Mouse (Mus musculus) neural tube, embryonic 12.5 days (tissue): ENCODE measurements at regions not wholly inside any gene's neighbourhood (a gene's known extent, or its start where the extent isn't known, plus 50 kb on each side); places are given as distances from the start of the nearest gene placed in this dataset.
A peak's percentile ranks its signal among the peaks of the same experiment; 100 is the strongest.

Source experiments
- ATAC-seq: fragments of 200-750 bp; cut with Nextera tagmentation; 2 replicates; pipeline ENCODE4 v1.8.0; 2017; ENCODE audit warnings: low read depth, mild to moderate bottlenecking, moderate TSS enrichment, moderate library complexity; ENCODE audit not compliant: low FRiP score
- H3K27ac ChIP-seq: fragments of 300-500 bp; sonication (generic); 2 replicates; pipeline ENCODE4 v1.5.1; 2016
- H3K27me3 ChIP-seq: fragments of 300-500 bp; sonication (generic); replicated peaks from 2 replicates; pipeline ENCODE4 v1.6.1; 2016; ENCODE audit warnings: mild to moderate bottlenecking
- H3K36me3 ChIP-seq: fragments of 300-500 bp; sonication (generic); 2 replicates; pipeline ENCODE4 v1.6.1; 2016; ENCODE audit warnings: mild to moderate bottlenecking
- H3K4me1 ChIP-seq: fragments of 300-500 bp; sonication (generic); 2 replicates; pipeline ENCODE4 v1.6.1; 2016
- H3K4me2 ChIP-seq: fragments of 300-500 bp; sonication (generic); replicated peaks from 2 replicates; pipeline ENCODE4 v1.6.1; 2016; ENCODE audit warnings: mild to moderate bottlenecking
- H3K4me3 ChIP-seq: fragments of 300-500 bp; sonication (generic); 2 replicates; pipeline ENCODE4 v1.5.1; 2016
- H3K9ac ChIP-seq: fragments of 300-500 bp; sonication (generic); 2 replicates; pipeline ENCODE4 v1.6.1; 2016; ENCODE audit warnings: mild to moderate bottlenecking
- H3K9me3 ChIP-seq: fragments of 300-500 bp; sonication (generic); 2 replicates; pipeline ENCODE4 v1.6.1; 2016; ENCODE audit warnings: mild to moderate bottlenecking
- WGBS: fragments of 180-500 bp; shearing (Covaris S2); methylation state at CpG from one replicate; pipeline ENCODE4 v1.1.7; 2016; 5-methylcytosine and 5-hydroxymethylcytosine counted together

DNA sequence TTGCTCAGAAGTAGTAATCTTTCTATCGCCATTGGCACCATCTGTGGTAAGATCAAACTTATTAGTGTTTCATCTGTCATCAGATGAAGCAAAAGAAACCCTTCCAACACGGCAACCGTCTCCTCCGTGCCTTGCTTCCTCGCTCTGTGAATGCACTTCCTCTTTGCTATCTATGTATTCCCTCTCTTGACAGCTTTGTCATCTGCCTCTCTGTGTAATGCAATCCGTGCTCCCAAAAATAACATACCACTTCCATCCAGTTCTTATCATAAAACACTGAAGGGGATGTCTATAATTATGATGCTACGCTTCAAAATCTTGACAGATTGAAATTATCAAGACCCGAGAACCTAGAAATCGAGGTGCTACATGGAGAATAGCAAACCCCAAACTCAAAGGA is 123.2 kb downstream of the Cartpt start:
- no peak overlapping the region for H3K9ac ChIP-seq
- H3K4me1 ChIP-seq = peaks cover 16% of the 10 kb centered on the region
- no peak for ATAC-seq
- H3K9me3 ChIP-seq = no peaks in the 10 kb centered on the region
- H3K27me3 ChIP-seq = no peaks in the 10 kb centered on the region
- H3K36me3 ChIP-seq = no peaks in the 10 kb centered on the region
- no peak overlapping the region for H3K4me2 ChIP-seq
- WGBS = 92% methylated on average over 9 of the region's 9 CpGs
- H3K27ac ChIP-seq = no peak overlapping the region
- H3K4me3 ChIP-seq = no peak overlapping the region

DNA sequence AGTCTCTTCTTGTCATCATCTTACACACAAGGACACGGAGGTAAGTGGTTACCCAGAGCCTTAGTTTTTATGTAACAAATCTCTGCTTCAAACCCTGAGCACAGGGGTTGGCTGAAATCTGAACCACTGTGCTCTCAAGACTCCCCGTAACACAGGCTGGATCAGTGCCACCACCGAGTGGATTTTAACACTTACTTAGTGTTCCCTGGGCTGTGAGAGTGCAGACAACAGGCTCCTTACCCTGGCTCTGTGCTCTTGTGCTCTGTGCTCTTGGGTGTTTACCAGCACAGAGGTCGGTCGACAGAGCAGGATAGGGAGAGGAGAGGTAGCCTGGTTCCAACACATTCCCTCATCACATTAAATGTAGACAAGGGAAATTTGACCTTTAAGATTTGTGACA is 134.9 kb downstream of the Cartpt start:
- no peak overlapping the region for H3K4me3 ChIP-seq
- H3K9ac ChIP-seq = no peak overlapping the region
- WGBS = 64% methylated on average over 5 of the region's 5 CpGs
- no peaks in the 10 kb centered on the region for H3K36me3 ChIP-seq
- no peak overlapping the region for H3K4me2 ChIP-seq
- no peak for ATAC-seq
- H3K27ac ChIP-seq = no peak overlapping the region
- peaks cover 7% of the 10 kb centered on the region for H3K4me1 ChIP-seq
- H3K9me3 ChIP-seq = no peaks in the 10 kb centered on the region
- H3K27me3 ChIP-seq = no peaks in the 10 kb centered on the region

DNA sequence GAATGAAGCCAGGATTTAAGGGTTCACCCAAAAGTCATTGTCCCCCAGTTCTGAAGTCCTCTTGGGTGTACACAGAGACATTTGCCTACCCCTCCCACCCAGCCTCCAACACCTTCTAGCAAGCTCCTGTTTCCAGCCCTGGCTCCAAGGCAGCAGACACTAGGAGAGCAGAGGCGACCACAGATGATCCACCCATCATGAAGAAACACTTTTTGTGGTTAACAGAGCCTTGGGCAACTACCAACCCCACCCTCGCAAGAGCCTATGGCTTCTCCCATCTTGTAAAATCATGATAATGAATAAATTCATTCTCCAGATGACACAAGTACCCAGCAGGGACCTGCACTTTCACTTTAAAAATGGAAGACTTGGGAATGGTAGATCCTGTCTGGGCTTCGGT is 136.1 kb downstream of the Cartpt start:
- Histone ChIP-seq H3K9ac (no peak overlapping the region), H3K27me3 (no peaks in the 10 kb centered on the region), H3K4me3 (no peak overlapping the region), H3K9me3 (no peaks in the 10 kb centered on the region), H3K36me3 (no peaks in the 10 kb centered on the region), H3K4me2 (no peak overlapping the region), H3K4me1 (peaks cover 7% of the 10 kb centered on the region), H3K27ac (no peak overlapping the region)
- no peak for ATAC-seq
- WGBS = 81% methylated on average over 3 of the region's 3 CpGs

DNA sequence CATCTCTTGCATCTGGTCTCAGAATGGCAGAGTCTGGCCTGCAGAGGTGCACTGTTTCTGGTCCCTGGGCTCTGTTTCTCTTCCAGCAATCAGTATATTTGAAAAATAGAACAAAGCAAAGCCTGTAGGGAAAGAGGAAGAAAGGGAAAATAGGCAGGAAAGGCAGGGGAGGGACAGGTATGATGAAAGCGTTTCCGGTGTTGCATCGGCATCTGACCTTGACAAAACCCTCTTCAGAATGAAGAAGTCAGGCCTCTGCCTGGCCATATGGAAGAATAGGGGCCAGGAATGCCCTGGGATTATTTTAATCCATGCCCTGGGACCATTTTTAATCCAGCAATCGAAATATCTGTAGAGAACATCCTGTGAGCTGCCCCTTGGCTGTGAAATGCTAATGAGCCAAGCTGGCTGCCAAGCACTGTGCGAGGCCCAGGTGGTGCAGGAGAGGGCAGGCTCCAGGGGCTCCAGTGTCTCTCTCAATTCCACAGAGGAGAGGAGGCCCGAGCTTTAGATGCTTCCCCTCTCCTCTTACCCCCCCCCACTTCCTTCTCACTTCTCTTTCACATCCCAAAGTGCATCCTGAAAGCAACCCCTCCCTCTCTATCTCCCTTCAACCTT is 136.7 kb downstream of the Cartpt start:
- Histone ChIP-seq H3K27ac (no peak overlapping the region), H3K36me3 (no peaks in the 10 kb centered on the region), H3K9me3 (no peaks in the 10 kb centered on the region), H3K4me1 (peaks cover 7% of the 10 kb centered on the region), H3K27me3 (no peaks in the 10 kb centered on the region), H3K4me2 (no peak overlapping the region), H3K9ac (no peak overlapping the region), H3K4me3 (no peak overlapping the region)
- no peak for ATAC-seq
- WGBS = 60% methylated on average over 6 of the region's 6 CpGs

DNA sequence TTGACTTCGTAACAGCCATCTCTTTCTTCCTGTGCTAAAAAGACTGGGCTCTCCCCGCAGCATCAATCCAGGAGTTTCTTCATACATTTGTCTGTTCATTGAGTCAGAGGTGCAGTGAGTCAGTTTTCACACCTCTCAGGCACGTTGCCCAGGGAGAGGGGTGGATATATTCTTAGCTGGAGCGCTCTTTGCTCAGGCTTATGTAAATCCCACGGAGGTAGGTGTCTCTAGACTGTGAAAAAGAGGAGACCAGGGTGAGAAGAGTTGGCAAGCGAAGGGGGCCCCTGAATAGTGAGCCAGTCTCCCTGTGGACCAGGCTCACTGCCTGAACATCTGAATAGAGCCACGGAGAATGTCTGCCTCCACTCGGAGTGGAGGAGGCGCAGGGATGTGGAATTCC is 139.0 kb downstream of the Cartpt start:
- 82% methylated on average over 9 of the region's 9 CpGs for WGBS
- Histone ChIP-seq H3K9me3 (no peaks in the 10 kb centered on the region), H3K27ac (no peak overlapping the region), H3K36me3 (no peaks in the 10 kb centered on the region), H3K4me3 (no peak overlapping the region), H3K4me2 (no peak overlapping the region), H3K4me1 (peaks cover 7% of the 10 kb centered on the region), H3K27me3 (no peaks in the 10 kb centered on the region), H3K9ac (no peak overlapping the region)
- ATAC-seq = no peak

DNA sequence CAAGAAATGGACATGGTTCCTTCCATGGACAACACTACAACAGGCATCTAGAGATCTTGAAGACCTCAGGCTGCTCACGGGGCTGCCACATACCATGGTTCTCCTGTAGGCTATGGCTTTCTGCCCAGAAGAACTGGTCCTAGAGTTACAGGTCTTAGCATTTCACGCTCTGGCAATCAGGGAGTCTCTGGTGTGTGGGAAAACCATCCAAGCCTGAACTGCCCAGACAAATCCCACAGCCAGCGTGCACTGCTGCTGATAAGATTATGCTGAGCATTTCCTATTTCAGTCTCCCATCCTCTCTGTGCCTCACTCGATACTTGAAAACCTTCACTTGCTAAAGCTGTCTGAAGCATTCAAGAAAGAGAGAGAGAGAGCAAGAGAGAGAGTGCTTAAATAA is 139.5 kb downstream of the Cartpt start:
- peaks cover 7% of the 10 kb centered on the region for H3K4me1 ChIP-seq
- no peak overlapping the region for H3K9ac ChIP-seq
- no peak overlapping the region for H3K4me2 ChIP-seq
- no peaks in the 10 kb centered on the region for H3K9me3 ChIP-seq
- no peak overlapping the region for H3K4me3 ChIP-seq
- H3K36me3 ChIP-seq = no peaks in the 10 kb centered on the region
- WGBS = 86% methylated on average over 4 of the region's 4 CpGs
- no peaks in the 10 kb centered on the region for H3K27me3 ChIP-seq
- H3K27ac ChIP-seq = no peak overlapping the region
- ATAC-seq = no peak

DNA sequence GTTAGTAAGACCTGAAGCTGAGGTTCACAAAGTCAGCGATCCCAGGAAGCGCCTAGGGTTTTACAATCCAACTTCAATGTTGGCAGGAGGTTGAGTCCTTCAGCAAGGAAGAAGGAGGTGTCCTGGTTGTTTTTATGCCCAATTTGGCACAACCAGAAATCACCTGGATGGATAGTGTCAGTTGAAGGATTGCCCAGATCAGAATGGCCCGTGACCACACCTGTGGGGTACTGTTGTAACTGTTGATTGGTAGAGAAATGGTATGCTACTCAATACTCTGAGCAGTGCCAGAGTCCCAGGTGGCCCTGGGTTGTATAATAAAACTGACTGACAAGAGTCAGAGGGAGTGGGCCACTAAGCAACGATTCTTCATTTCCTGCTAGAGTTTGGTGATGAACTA is 140.2 kb downstream of the Cartpt start:
- Histone ChIP-seq H3K27ac (no peak overlapping the region), H3K27me3 (no peaks in the 10 kb centered on the region), H3K36me3 (no peaks in the 10 kb centered on the region), H3K4me2 (no peak overlapping the region), H3K9me3 (no peaks in the 10 kb centered on the region), H3K4me3 (no peak overlapping the region), H3K9ac (no peak overlapping the region), H3K4me1 (peaks cover 7% of the 10 kb centered on the region)
- WGBS = 86% methylated on average over 4 of the region's 4 CpGs
- ATAC-seq = no peak

DNA sequence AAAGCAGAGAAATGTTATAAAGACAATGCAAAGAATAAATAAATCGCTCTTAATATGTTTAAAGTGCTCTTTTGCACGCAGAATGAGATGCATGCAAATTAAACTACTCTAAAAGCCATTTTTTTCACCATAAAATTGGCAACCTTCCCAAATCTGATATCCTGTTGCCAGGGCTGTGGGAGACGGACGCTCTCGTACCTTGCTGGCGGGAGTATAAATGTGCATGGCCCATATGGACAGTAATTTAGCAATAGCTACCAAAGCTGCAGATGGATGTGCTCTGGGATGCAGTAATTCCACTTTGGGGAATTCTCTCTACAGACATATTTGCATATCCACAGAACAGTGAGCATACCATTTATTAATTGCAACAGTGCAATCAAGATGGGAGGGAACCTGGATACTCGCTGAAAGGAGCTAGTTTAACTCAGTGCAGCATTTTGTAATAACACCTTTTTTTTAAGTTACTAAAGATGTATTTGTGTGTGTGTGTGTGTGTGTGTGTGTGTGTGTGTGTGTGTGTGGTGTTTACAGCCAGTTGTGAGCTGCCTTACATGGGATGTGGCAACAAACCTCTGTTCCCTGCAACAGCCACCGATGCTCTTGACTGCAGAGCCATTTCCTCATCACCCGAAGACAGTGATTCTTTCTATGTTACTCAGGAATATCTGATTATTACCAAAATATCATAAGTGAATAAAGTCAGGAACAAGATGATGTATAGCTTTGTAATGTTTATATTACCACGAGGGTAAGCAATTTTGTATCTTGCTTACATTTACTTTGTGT is 141.4 kb downstream of the Cartpt start:
- 63% methylated on average over 10 of the region's 10 CpGs for WGBS
- Histone ChIP-seq H3K4me2 (no peak overlapping the region), H3K36me3 (no peaks in the 10 kb centered on the region), H3K4me1 (peaks cover 7% of the 10 kb centered on the region; the same call in 1 of the 2 replicates), H3K27me3 (no peaks in the 10 kb centered on the region), H3K9ac (no peak overlapping the region), H3K9me3 (no peaks in the 10 kb centered on the region), H3K27ac (no peak overlapping the region), H3K4me3 (no peak overlapping the region)
- ATAC-seq = peak; percentile 72

DNA sequence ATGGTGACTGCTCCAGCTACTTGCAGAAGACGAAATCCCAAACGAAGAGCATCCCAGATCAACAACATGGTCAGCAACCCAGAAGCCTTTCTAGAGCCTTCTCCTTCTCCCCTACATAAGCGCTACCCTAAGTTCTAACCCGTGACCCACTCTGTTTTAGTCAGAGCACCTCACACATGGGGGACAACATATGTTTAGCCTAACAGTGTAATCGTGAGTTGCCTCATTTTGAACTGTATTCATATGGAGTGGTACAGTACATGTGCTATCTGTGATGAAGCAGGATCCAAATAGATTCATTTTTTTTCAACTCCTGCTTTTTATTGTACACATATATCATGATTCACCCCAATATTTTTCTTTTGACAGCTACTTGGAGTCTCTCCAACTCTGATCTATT is 146.2 kb downstream of the Cartpt start:
- Histone ChIP-seq H3K4me3 (no peak overlapping the region), H3K27ac (no peak overlapping the region), H3K9ac (no peak overlapping the region), H3K4me2 (no peak overlapping the region), H3K4me1 (no peaks in the 10 kb centered on the region), H3K36me3 (no peaks in the 10 kb centered on the region), H3K9me3 (no peaks in the 10 kb centered on the region), H3K27me3 (no peaks in the 10 kb centered on the region)
- 87% methylated on average over 5 of the region's 5 CpGs for WGBS
- no peak for ATAC-seq

DNA sequence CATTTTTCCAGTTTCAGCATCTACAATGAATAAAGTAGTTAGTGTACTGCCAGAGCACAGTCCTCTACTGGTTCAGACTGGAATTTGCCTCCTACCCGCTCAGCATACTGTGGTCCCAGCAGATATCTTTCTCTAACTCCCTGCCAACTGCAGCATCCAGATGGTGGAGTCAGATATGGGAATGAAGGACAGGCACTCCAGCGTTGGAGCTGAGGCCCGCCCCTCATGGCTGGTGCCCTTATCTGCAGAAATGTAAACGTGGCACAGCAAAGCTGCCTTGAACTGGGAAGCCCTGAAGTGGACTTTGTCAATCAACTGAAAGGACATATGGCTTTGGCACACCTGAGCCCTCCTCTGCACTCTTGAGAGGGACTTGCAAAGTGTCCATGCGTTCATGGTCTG is 146.6 kb downstream of the Cartpt start:
- H3K27me3 ChIP-seq = no peaks in the 10 kb centered on the region
- H3K4me3 ChIP-seq = no peak overlapping the region
- no peak overlapping the region for H3K9ac ChIP-seq
- no peak for ATAC-seq
- WGBS = 76% methylated on average over 5 of the region's 5 CpGs
- H3K4me2 ChIP-seq = no peak overlapping the region
- no peak overlapping the region for H3K27ac ChIP-seq
- H3K4me1 ChIP-seq = no peaks in the 10 kb centered on the region
- H3K9me3 ChIP-seq = no peaks in the 10 kb centered on the region
- no peaks in the 10 kb centered on the region for H3K36me3 ChIP-seq

DNA sequence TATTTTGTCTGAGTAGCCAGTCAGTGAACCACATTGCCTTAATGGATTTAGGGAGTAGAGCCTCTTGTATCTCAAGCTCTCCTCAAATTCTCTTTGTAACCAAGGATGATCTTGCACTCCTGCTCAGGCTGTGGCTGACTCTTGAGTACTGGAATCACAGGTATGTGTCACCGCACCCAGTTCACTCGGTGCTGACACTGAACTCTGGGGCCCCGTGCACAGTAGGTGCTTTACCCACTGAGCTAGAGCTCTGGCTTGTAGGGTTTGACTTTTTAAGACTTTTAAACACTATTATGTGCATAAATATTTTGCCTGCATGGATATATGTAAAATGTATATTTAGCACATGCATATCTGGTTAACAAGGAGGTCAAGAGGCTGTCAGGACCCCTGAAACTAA is 147.4 kb downstream of the Cartpt start:
- Histone ChIP-seq H3K4me3 (no peak overlapping the region), H3K9ac (no peak overlapping the region), H3K36me3 (no peaks in the 10 kb centered on the region), H3K27ac (no peak overlapping the region), H3K27me3 (no peaks in the 10 kb centered on the region), H3K9me3 (no peaks in the 10 kb centered on the region), H3K4me2 (no peak overlapping the region), H3K4me1 (no peaks in the 10 kb centered on the region)
- no peak for ATAC-seq
- 88% methylated on average over 3 of the region's 3 CpGs for WGBS

DNA sequence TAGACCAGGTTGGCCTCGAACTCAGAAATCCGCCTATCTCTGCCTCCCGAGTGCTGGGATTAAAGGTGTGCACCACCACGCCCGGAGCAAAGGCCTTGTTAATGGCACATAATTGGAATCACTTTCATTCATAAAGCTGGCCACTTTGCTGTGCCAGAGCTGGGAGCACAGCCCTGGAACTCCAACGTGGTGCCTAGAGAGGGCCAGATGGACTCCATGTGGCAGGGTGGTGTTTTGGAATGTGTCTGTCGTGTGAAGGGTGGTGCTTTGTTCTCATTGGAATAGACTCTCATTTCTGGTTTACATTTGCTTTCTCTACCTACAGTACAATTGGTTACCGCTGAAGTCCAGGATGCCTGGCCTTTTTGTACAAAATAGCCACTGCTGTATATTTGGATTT is 150.2 kb downstream of the Cartpt start:
- no peak for ATAC-seq
- H3K27me3 ChIP-seq = no peaks in the 10 kb centered on the region
- H3K4me1 ChIP-seq = no peaks in the 10 kb centered on the region
- H3K36me3 ChIP-seq = no peaks in the 10 kb centered on the region
- H3K27ac ChIP-seq = no peak overlapping the region
- 86% methylated on average over 8 of the region's 8 CpGs for WGBS
- H3K9me3 ChIP-seq = no peaks in the 10 kb centered on the region
- H3K9ac ChIP-seq = no peak overlapping the region
- H3K4me2 ChIP-seq = no peak overlapping the region
- no peak overlapping the region for H3K4me3 ChIP-seq

DNA sequence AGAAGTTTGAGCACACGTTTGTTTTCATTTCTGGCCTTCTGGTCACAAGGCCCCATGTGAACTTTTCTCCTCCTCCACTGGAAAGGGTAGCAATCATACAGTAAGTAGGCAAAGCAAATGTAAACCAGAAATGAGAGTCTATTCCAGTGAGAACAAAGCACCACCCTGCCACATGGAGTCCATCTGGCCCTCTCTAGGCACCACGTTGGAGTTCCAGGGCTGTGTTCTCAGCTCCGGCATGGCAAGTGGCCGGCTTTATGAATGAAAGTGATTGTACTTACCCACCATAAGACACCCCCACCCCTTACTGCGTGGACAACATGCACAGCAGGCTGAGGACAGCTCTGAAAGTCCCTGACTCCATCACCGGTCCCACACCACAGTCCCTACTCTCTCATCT is 151.5 kb downstream of the Cartpt start:
- ATAC-seq = no peak
- Histone ChIP-seq H3K4me2 (no peak overlapping the region), H3K9ac (no peak overlapping the region), H3K27me3 (no peaks in the 10 kb centered on the region), H3K27ac (no peak overlapping the region), H3K36me3 (no peaks in the 10 kb centered on the region), H3K4me3 (no peak overlapping the region), H3K9me3 (no peaks in the 10 kb centered on the region), H3K4me1 (peaks cover 8% of the 10 kb centered on the region)
- WGBS = 73% methylated on average over 6 of the region's 6 CpGs
